Mouse (Mus musculus): ENCODE measurements around the gene Atp6v0a1. TPM values are rescaled to one million over a fixed set of nuclear protein-coding genes. Genes with fewer than 3 reads are reported as not detected.

The Atp6v0a1 gene
- polyA plus RNA-seq, 1 experiment from 2014 or later, result 175 TPM

DNA sequence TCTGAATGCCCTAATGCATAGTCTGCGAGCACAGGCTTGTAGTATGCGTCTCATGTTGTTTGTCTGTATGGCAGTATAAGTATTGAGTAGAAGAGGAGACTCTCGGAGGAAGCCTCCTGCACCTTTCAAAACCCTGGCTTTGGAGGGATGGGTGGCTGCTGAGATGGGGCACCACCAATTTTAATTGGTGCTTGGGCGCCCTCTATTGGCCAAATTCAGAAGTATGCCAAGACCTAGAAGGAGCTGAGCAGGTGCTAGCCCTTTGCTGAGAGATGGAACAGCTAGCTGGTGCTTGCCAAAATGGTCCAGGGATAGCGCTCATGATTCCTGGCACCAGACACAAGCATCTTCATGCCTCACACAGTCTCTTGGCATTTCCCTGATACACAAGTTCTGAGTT is 48.6 kb downstream of the Atp6v0a1 start:
- 33% methylated on average over 5 of the region's 5 CpGs for WGBS

GRCm38 (mm10) chr11:101058726-101059125 is 49.5 kb downstream of the Atp6v0a1 start:
- Histone ChIP-seq H3K4me2 (ENCODE audit: low read depth, low read length) (no peak overlapping the region), H3K9ac (replicated peaks; ENCODE audit: low read depth, low read length) (no peak overlapping the region), H3K4me3 (ENCODE audit: low read depth, low read length) (no peak overlapping the region), H3K4me1 (ENCODE audit: control insufficient read depth, insufficient read depth, low read length) (no peaks in the 10 kb centered on the region), H3K27ac (ENCODE audit: low read depth, low read length) (no peak overlapping the region), H3K9me3 (ENCODE audit: control insufficient read depth, low read length) (no peaks in the 10 kb centered on the region), H3K27me3 (ENCODE audit: control insufficient read depth, insufficient read depth, low read length) (no peaks in the 10 kb centered on the region), H3K36me3 (ENCODE audit: control insufficient read depth, insufficient read depth, low read length) (peaks cover 67% of the 10 kb centered on the region)
- 71% methylated on average over 5 of the region's 5 CpGs for WGBS
- no peak for ATAC-seq (ENCODE audit: low read depth)

More for the DNA sequence above, 48.6 kb downstream of the Atp6v0a1 start:
- Histone ChIP-seq H3K27ac (ENCODE audit: low read depth, low read length) (no peak overlapping the region), H3K9ac (replicated peaks; ENCODE audit: low read depth, low read length) (no peak overlapping the region), H3K4me2 (ENCODE audit: low read depth, low read length) (no peak overlapping the region), H3K27me3 (ENCODE audit: control insufficient read depth, insufficient read depth, low read length) (no peaks in the 10 kb centered on the region), H3K9me3 (ENCODE audit: control insufficient read depth, low read length) (no peaks in the 10 kb centered on the region), H3K36me3 (ENCODE audit: control insufficient read depth, insufficient read depth, low read length) (peaks cover 62% of the 10 kb centered on the region), H3K4me3 (ENCODE audit: low read depth, low read length) (no peak overlapping the region), H3K4me1 (ENCODE audit: control insufficient read depth, insufficient read depth, low read length) (no peaks in the 10 kb centered on the region)
- no peak for ATAC-seq (ENCODE audit: low read depth)

- H3K4me3 ChIP-seq (ENCODE audit: low read depth, low read length), result no peak overlapping the region
- WGBS, result 74% methylated on average over 10 of the region's 10 CpGs
- peaks cover 62% of the 10 kb centered on the region for H3K36me3 ChIP-seq (ENCODE audit: control insufficient read depth, insufficient read depth, low read length)
- H3K4me1 ChIP-seq (ENCODE audit: control insufficient read depth, insufficient read depth, low read length), result no peaks in the 10 kb centered on the region
- peak overlapping the region; percentile 48; the same call in 1 of the 2 replicates for H3K27ac ChIP-seq (ENCODE audit: low read depth, low read length)
- H3K27me3 ChIP-seq (ENCODE audit: control insufficient read depth, insufficient read depth, low read length), result no peaks in the 10 kb centered on the region
- ATAC-seq (ENCODE audit: low read depth), result no peak
- no peak overlapping the region for H3K9ac ChIP-seq (replicated peaks; ENCODE audit: low read depth, low read length)
- no peaks in the 10 kb centered on the region for H3K9me3 ChIP-seq (ENCODE audit: control insufficient read depth, low read length)
- H3K4me2 ChIP-seq (ENCODE audit: low read depth, low read length), result no peak overlapping the region
Measured at GRCm38 (mm10) chr11:101059473-101059872, 50.2 kb downstream of the Atp6v0a1 start.

GRCm38 (mm10) chr11:101060126-101060525 is 50.9 kb downstream of the Atp6v0a1 start:
- Histone ChIP-seq H3K4me2 (ENCODE audit: low read depth, low read length) (no peak overlapping the region), H3K27ac (ENCODE audit: low read depth, low read length) (peak overlapping the region; percentile 48), H3K27me3 (ENCODE audit: control insufficient read depth, insufficient read depth, low read length) (no peaks in the 10 kb centered on the region), H3K36me3 (ENCODE audit: control insufficient read depth, insufficient read depth, low read length) (peaks cover 57% of the 10 kb centered on the region), H3K9me3 (ENCODE audit: control insufficient read depth, low read length) (no peaks in the 10 kb centered on the region), H3K4me3 (ENCODE audit: low read depth, low read length) (no peak overlapping the region), H3K9ac (replicated peaks; ENCODE audit: low read depth, low read length) (no peak overlapping the region), H3K4me1 (ENCODE audit: control insufficient read depth, insufficient read depth, low read length) (no peaks in the 10 kb centered on the region)
- no peak for ATAC-seq (ENCODE audit: low read depth)
- WGBS, result 76% methylated on average over 8 of the region's 8 CpGs

DNA sequence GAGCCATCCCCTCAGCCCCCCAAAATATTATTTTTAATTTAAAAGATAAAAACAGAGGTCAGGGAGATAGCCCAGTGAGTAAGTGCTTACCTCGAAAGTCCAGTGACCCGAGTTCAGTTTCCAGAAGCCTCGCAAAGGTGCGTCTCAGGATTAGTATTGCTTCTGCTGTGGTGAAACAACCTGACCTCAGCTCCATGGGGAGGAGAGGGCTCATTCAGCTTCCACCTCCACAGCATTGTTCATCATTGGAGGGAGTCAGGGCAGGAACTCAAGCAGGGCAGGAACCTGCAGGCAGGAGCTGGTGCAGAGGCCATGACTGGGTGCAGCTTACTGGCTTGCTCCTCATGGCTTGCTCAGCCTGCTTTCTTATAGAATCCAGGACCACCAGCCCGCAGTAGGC is 51.8 kb downstream of the Atp6v0a1 start:
- H3K9me3 ChIP-seq (ENCODE audit: control insufficient read depth, low read length), result no peaks in the 10 kb centered on the region
- H3K4me3 ChIP-seq (ENCODE audit: low read depth, low read length), result no peak overlapping the region
- 93% methylated on average over 5 of the region's 5 CpGs for WGBS
- H3K27ac ChIP-seq (ENCODE audit: low read depth, low read length), result no peak overlapping the region
- H3K9ac ChIP-seq (replicated peaks; ENCODE audit: low read depth, low read length), result no peak overlapping the region
- H3K36me3 ChIP-seq (ENCODE audit: control insufficient read depth, insufficient read depth, low read length), result peaks cover 48% of the 10 kb centered on the region
- no peak for ATAC-seq (ENCODE audit: low read depth)
- no peaks in the 10 kb centered on the region for H3K27me3 ChIP-seq (ENCODE audit: control insufficient read depth, insufficient read depth, low read length)
- no peak overlapping the region for H3K4me2 ChIP-seq (ENCODE audit: low read depth, low read length)
- no peaks in the 10 kb centered on the region for H3K4me1 ChIP-seq (ENCODE audit: control insufficient read depth, insufficient read depth, low read length)

DNA sequence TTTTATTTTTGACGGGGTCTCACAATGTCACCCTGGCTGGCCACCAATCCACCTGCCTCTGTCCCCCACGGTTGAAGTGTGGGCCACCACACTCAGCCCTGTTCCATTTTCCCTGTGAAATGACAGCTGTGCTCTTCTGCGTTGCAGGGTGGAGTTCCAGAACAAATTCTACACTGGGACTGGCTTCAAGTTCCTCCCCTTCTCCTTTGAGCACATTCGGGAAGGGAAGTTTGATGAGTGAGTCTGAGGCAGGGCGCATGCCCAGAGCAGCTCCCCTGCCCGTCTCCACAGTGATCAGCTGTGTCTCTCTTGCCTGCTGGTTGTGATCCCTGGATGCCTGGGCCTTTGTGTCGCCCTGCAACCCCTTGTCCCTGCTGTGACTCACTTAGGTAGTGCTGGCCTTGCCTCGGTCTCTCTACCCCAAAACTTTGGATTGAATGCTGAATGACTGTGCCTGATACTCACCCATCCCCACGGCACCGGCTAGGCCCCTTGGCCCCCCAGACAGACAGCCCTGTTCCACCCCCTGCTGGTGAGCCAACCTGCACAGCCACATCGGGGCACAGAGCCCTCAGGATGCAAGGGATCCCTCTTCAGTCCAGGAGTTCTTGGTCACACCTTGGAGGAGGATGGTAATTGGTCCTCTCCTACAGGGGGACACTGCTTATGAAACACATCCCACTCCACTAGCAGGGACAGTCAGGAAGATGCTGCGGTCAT is 53.1 kb downstream of the Atp6v0a1 start:
- no peaks in the 10 kb centered on the region for H3K27me3 ChIP-seq (ENCODE audit: control insufficient read depth, insufficient read depth, low read length)
- no peaks in the 10 kb centered on the region for H3K9me3 ChIP-seq (ENCODE audit: control insufficient read depth, low read length)
- H3K36me3 ChIP-seq (ENCODE audit: control insufficient read depth, insufficient read depth, low read length), result peaks cover 35% of the 10 kb centered on the region
- ATAC-seq (ENCODE audit: low read depth), result no peak
- 82% methylated on average over 12 of the region's 12 CpGs for WGBS
- no peak overlapping the region for H3K4me2 ChIP-seq (ENCODE audit: low read depth, low read length)
- no peak overlapping the region for H3K4me3 ChIP-seq (ENCODE audit: low read depth, low read length)
- H3K27ac ChIP-seq (ENCODE audit: low read depth, low read length), result no peak overlapping the region
- no peak overlapping the region for H3K9ac ChIP-seq (replicated peaks; ENCODE audit: low read depth, low read length)
- H3K4me1 ChIP-seq (ENCODE audit: control insufficient read depth, insufficient read depth, low read length), result no peaks in the 10 kb centered on the region

GRCm38 (mm10) chr11:101062971-101063675 is 53.9 kb downstream of the Atp6v0a1 start:
- Histone ChIP-seq H3K36me3 (ENCODE audit: control insufficient read depth, insufficient read depth, low read length) (peaks cover 34% of the 10 kb centered on the region), H3K4me3 (ENCODE audit: low read depth, low read length) (no peak overlapping the region)

DNA sequence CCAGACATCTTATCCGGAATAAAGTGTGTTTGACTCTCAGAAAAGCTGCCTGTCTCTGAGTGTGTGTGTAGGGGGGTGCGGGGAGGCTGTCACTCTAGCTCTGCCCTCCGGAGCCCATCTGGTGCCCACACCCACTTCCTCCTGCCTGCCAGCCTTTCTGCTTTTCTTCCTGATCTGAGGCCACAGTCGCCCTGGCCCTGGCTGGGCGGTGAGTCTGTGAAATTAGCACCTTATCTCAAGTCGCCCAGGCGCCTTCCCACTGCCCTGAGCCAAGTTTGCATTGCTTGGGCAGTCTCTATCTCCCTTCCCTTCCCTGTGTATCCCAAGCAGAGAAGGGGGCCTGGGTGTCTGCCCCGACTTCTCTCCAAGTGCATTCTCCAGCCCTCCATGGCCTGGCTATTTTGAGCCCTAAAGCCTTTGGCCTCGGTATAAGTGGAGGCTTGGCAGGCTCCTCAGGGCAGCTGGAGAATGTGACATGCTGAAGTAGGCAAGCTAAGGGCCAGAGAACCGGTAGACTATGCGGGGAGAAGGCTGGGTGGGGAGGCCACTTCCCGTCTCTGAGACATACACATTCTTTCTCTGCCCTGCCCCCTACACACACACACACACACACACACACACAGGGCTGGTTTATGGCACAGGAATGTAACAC is 54.5 kb downstream of the Atp6v0a1 start:
- Histone ChIP-seq H3K9me3 (ENCODE audit: control insufficient read depth, low read length) (no peaks in the 10 kb centered on the region), H3K4me3 (ENCODE audit: low read depth, low read length) (no peak overlapping the region), H3K9ac (replicated peaks; ENCODE audit: low read depth, low read length) (no peak overlapping the region), H3K27me3 (ENCODE audit: control insufficient read depth, insufficient read depth, low read length) (no peaks in the 10 kb centered on the region), H3K27ac (ENCODE audit: low read depth, low read length) (peak overlapping the region; percentile 39), H3K4me1 (ENCODE audit: control insufficient read depth, insufficient read depth, low read length) (no peaks in the 10 kb centered on the region), H3K36me3 (ENCODE audit: control insufficient read depth, insufficient read depth, low read length) (peaks cover 34% of the 10 kb centered on the region), H3K4me2 (ENCODE audit: low read depth, low read length) (no peak overlapping the region)
- WGBS, result 56% methylated on average over 12 of the region's 12 CpGs
- ATAC-seq (ENCODE audit: low read depth), result no peak

More at GRCm38 (mm10) chr11:101062971-101063675, 53.9 kb downstream of the Atp6v0a1 start:
- Histone ChIP-seq H3K4me1 (ENCODE audit: control insufficient read depth, insufficient read depth, low read length) (no peaks in the 10 kb centered on the region), H3K9ac (replicated peaks; ENCODE audit: low read depth, low read length) (no peak overlapping the region), H3K27me3 (ENCODE audit: control insufficient read depth, insufficient read depth, low read length) (no peaks in the 10 kb centered on the region), H3K9me3 (ENCODE audit: control insufficient read depth, low read length) (no peaks in the 10 kb centered on the region), H3K27ac (ENCODE audit: low read depth, low read length) (0 out of 2 replicates have a peak overlapping the region, but pooled peaks have one; percentile 39), H3K4me2 (ENCODE audit: low read depth, low read length) (no peak overlapping the region)
- ATAC-seq (ENCODE audit: low read depth), result no peak
- WGBS, result 74% methylated on average over 14 of the region's 14 CpGs

DNA sequence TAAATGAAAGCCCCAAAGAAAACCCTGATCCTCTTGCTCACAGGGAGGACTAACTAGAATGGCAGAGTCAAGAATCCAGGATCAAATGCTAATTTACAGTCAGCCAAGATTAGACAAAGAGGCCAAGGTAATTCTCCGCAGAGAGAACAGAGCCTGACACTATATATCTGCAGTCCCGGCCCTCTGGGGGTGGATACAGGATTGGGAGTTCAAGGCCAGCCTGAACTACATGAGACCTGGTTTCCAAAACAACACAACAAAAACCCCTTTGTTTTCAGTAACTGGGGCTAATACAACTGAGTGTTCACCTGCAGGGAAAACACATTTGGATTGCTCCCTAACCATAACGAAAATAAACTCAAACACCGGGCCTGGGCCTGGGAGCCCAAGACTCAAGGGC is 55.2 kb downstream of the Atp6v0a1 start:
- no peak overlapping the region for H3K4me2 ChIP-seq (ENCODE audit: low read depth, low read length)
- no peak overlapping the region for H3K4me3 ChIP-seq (ENCODE audit: low read depth, low read length)
- H3K9ac ChIP-seq (replicated peaks; ENCODE audit: low read depth, low read length), result no peak overlapping the region
- no peaks in the 10 kb centered on the region for H3K9me3 ChIP-seq (ENCODE audit: control insufficient read depth, low read length)
- peaks cover 3% of the 10 kb centered on the region for H3K4me1 ChIP-seq (ENCODE audit: control insufficient read depth, insufficient read depth, low read length)
- H3K27ac ChIP-seq (ENCODE audit: low read depth, low read length), result no peak overlapping the region; the same call in 1 of the 2 replicates
- H3K36me3 ChIP-seq (ENCODE audit: control insufficient read depth, insufficient read depth, low read length), result peaks cover 30% of the 10 kb centered on the region
- no peak for ATAC-seq (ENCODE audit: low read depth)
- 82% methylated on average over 4 of the region's 4 CpGs for WGBS
- no peaks in the 10 kb centered on the region for H3K27me3 ChIP-seq (ENCODE audit: control insufficient read depth, insufficient read depth, low read length)

Data from neural tube, embryonic 14.5 days (tissue).